Mouse (Mus musculus): ENCODE results near the gene Rbfox1. TPM values are rescaled to one million over a fixed set of nuclear protein-coding genes. Genes with fewer than 3 reads are reported as not detected.

Rbfox1 gene
- polyA plus RNA-seq, 1 experiment from 2014 or later = 4.5 TPM

DNA sequence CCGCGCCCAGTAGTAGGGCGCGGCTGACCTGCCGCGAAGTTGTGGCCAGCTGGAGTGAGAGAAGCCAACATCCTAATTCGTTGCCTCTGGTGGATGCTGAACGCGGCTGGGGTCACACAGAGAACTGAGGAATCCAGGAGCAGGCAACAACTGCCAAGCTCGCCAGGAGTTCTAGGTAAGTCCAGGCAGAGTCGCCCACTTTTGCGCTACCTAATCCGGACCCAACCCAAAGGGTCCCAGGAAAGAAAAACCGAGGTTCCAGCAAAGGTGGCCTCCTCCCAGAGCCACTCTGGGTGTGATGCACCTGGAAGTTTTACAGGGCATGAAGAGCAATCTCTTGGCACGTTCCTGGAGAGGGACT is 515 bp downstream of the Rbfox1 start:
- Histone ChIP-seq H3K4me2 (ENCODE audit: low read depth, low read length) (peak overlapping the region; percentile 38; the same call in 1 of the 2 replicates), H3K9ac (ENCODE audit: low read length) (no peak overlapping the region), H3K27ac (ENCODE audit: low read length) (no peak overlapping the region), H3K4me3 (replicated peaks; ENCODE audit: low read length) (no peak overlapping the region), H3K36me3 (ENCODE audit: control insufficient read depth, insufficient read depth, low read length) (no peaks in the 10 kb centered on the region), H3K27me3 (ENCODE audit: control insufficient read depth, insufficient read depth, low read length) (peaks cover 30% of the 10 kb centered on the region), H3K9me3 (replicated peaks; ENCODE audit: control insufficient read depth, low read length) (no peaks in the 10 kb centered on the region), H3K4me1 (ENCODE audit: control insufficient read depth, insufficient read depth, low read length) (no peaks in the 10 kb centered on the region)
- 4% methylated on average over 15 of the region's 15 CpGs for WGBS
- no peak for ATAC-seq (ENCODE audit: insufficient read depth, low FRiP score)

DNA sequence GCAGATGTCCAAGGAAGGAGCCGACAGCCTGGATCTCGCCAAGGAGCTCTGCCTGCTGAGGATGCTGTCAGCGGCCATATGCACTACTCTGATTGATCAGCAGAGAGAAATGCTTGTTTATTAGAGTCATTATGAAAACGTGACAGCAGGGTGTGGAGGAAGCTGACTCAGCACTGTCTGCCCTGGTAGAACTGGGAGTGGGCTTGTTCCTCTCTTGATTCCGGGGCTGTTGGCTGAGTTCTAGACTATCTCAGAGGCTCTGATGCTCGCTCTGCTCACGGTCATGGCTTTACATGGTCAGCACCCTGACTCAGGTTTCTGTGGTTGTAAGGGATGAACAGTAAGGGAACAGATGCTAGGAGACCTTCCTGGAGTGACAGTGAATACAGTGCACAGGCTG is 10.4 kb downstream of the Rbfox1 start:
- Histone ChIP-seq H3K27me3 (ENCODE audit: control insufficient read depth, insufficient read depth, low read length) (no peaks in the 10 kb centered on the region), H3K4me2 (ENCODE audit: low read depth, low read length) (no peak overlapping the region), H3K36me3 (ENCODE audit: control insufficient read depth, insufficient read depth, low read length) (no peaks in the 10 kb centered on the region), H3K4me3 (replicated peaks; ENCODE audit: low read length) (no peak overlapping the region), H3K9ac (ENCODE audit: low read length) (no peak overlapping the region), H3K9me3 (replicated peaks; ENCODE audit: control insufficient read depth, low read length) (no peaks in the 10 kb centered on the region), H3K27ac (ENCODE audit: low read length) (no peak overlapping the region), H3K4me1 (ENCODE audit: control insufficient read depth, insufficient read depth, low read length) (no peaks in the 10 kb centered on the region)
- 63% methylated on average over 7 of the region's 7 CpGs for WGBS
- no peak for ATAC-seq (ENCODE audit: insufficient read depth, low FRiP score)

DNA sequence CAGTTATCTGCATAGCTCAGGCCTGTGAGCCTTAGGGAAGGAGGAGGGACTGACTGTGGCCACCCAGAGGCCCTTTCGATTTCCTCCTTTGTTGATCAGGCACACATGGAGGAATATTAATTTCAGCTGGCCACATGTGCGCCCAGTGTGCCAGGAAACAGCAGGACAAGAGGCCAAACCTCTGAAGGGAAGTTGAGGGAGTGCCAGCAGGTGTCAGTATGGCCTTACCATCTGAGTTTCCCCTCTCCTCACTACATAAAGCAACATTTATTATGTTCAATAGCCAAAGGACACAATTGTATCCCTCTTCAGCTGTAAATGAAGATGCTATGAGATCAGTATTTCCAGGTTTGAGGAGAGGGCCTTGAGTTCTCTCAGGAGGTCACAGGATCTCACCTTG is 13.2 kb downstream of the Rbfox1 start:
- no peak overlapping the region for H3K9ac ChIP-seq (ENCODE audit: low read length)
- no peaks in the 10 kb centered on the region for H3K36me3 ChIP-seq (ENCODE audit: control insufficient read depth, insufficient read depth, low read length)
- H3K4me1 ChIP-seq (ENCODE audit: control insufficient read depth, insufficient read depth, low read length) = no peaks in the 10 kb centered on the region
- H3K4me3 ChIP-seq (replicated peaks; ENCODE audit: low read length) = no peak overlapping the region
- 50% methylated on average over 2 of the region's 2 CpGs for WGBS
- H3K27ac ChIP-seq (ENCODE audit: low read length) = no peak overlapping the region
- H3K27me3 ChIP-seq (ENCODE audit: control insufficient read depth, insufficient read depth, low read length) = no peaks in the 10 kb centered on the region
- ATAC-seq (ENCODE audit: insufficient read depth, low FRiP score) = no peak
- no peak overlapping the region for H3K4me2 ChIP-seq (ENCODE audit: low read depth, low read length)
- H3K9me3 ChIP-seq (replicated peaks; ENCODE audit: control insufficient read depth, low read length) = no peaks in the 10 kb centered on the region

DNA sequence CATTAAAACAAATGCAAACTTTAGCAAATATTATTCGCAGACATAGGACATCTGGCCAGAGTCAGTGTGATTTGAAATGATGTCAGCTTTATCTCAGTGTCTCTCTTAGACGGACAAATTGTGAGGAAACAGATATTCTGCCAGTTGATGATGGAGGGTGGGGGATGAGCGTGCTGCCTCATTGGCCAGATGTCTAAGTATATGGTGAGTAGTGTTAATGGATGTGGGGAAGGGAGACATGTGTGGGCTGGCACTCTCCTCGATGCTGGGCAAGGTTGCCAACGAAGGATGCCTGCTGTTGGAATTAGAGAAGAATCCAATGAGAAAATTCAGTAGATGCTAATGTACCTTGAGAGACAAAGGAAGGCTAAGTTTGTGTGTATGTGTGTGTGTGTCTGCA is 25.6 kb downstream of the Rbfox1 start:
- ATAC-seq (ENCODE audit: insufficient read depth, low FRiP score) = no peak
- WGBS = 66% methylated on average over 5 of the region's 5 CpGs

DNA sequence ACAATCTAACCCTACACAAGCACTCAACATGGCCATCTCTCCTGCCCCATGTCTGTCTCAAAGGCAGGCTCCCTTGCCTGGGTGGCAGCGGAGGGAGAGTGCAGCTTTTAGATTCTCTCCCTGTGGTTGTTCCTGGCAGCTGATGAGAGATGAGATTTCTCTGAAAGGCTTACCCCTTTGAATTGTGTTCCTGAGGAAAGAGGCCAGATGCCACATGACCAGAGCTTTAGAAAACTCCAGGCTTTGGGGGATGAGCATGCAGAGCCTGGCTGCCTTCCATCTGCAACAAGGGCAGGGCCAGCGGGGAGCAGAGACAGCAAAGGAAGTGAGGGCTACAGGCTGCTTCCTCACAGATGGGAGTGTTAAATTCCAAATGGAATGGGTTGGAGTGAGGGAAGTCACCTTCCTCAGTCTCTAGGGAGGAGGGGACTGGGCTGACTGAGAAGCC is 26.7 kb downstream of the Rbfox1 start:
- no peaks in the 10 kb centered on the region for H3K27me3 ChIP-seq (ENCODE audit: control insufficient read depth, insufficient read depth, low read length)
- no peaks in the 10 kb centered on the region for H3K36me3 ChIP-seq (ENCODE audit: control insufficient read depth, insufficient read depth, low read length)
- no peak overlapping the region for H3K4me3 ChIP-seq (replicated peaks; ENCODE audit: low read length)
- no peak overlapping the region for H3K9ac ChIP-seq (ENCODE audit: low read length)
- no peaks in the 10 kb centered on the region for H3K4me1 ChIP-seq (ENCODE audit: control insufficient read depth, insufficient read depth, low read length)
- no peak overlapping the region for H3K27ac ChIP-seq (ENCODE audit: low read length)
- WGBS = 27% methylated on average over 2 of the region's 2 CpGs
- ATAC-seq (ENCODE audit: insufficient read depth, low FRiP score) = 0 out of 2 replicates have a peak, but pooled peaks have one; percentile 25
- no peak overlapping the region for H3K4me2 ChIP-seq (ENCODE audit: low read depth, low read length)
- H3K9me3 ChIP-seq (replicated peaks; ENCODE audit: control insufficient read depth, low read length) = no peaks in the 10 kb centered on the region

More for the DNA sequence above, 25.6 kb downstream of the Rbfox1 start:
- no peaks in the 10 kb centered on the region for H3K9me3 ChIP-seq (replicated peaks; ENCODE audit: control insufficient read depth, low read length)
- H3K27me3 ChIP-seq (ENCODE audit: control insufficient read depth, insufficient read depth, low read length) = no peaks in the 10 kb centered on the region
- no peak overlapping the region for H3K4me3 ChIP-seq (replicated peaks; ENCODE audit: low read length)
- no peak overlapping the region for H3K9ac ChIP-seq (ENCODE audit: low read length)
- H3K27ac ChIP-seq (ENCODE audit: low read length) = no peak overlapping the region
- no peaks in the 10 kb centered on the region for H3K4me1 ChIP-seq (ENCODE audit: control insufficient read depth, insufficient read depth, low read length)
- H3K36me3 ChIP-seq (ENCODE audit: control insufficient read depth, insufficient read depth, low read length) = no peaks in the 10 kb centered on the region
- H3K4me2 ChIP-seq (ENCODE audit: low read depth, low read length) = no peak overlapping the region

DNA sequence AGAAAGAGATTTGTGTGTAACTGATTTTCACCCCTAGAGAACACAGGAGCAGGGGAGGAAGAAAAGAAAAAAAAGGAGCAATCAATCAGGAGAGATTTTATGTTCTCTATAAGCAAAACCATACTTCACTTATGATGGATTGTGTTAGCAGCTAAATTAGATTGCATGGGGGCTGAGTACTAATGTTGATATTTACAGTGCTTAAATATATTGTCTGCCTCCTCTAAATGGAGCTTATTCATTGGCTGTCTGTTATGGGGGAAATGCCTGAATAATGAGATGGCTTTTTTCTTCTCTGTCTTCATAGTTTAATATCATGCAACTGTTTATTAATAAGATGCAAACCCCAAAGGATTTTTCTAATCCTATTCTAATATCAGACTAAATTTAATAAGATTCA is 32.8 kb downstream of the Rbfox1 start:
- Histone ChIP-seq H3K9me3 (replicated peaks; ENCODE audit: control insufficient read depth, low read length) (no peaks in the 10 kb centered on the region), H3K27me3 (ENCODE audit: control insufficient read depth, insufficient read depth, low read length) (no peaks in the 10 kb centered on the region), H3K4me1 (ENCODE audit: control insufficient read depth, insufficient read depth, low read length) (no peaks in the 10 kb centered on the region), H3K9ac (ENCODE audit: low read length) (no peak overlapping the region), H3K27ac (ENCODE audit: low read length) (no peak overlapping the region), H3K4me3 (replicated peaks; ENCODE audit: low read length) (no peak overlapping the region), H3K4me2 (ENCODE audit: low read depth, low read length) (no peak overlapping the region), H3K36me3 (ENCODE audit: control insufficient read depth, insufficient read depth, low read length) (no peaks in the 10 kb centered on the region)
- no peak for ATAC-seq (ENCODE audit: insufficient read depth, low FRiP score)

DNA sequence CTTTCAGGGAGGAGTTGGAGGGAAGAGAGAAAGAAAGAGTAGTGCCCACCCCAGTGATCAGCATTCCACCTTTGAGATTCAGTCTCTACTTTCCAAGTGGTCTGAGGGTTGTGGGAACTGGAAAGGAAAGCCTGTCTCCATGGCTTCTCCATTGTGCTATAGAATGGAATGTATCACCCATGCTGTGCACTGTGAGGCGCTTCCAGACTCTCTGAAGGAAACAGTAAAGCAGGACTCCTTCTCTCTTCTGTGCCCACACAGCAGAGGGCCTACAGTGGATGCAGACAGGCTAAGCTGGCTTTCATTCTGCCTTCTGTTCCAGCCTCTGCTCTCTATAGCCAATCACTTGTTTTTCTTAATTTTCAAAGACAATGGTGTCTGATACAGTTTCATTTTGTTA is 41.8 kb downstream of the Rbfox1 start:
- WGBS = 28% methylated on average over 1 of the region's 1 CpGs
- Histone ChIP-seq H3K27ac (ENCODE audit: low read length) (no peak overlapping the region), H3K4me1 (ENCODE audit: control insufficient read depth, insufficient read depth, low read length) (no peaks in the 10 kb centered on the region), H3K9ac (ENCODE audit: low read length) (no peak overlapping the region), H3K9me3 (replicated peaks; ENCODE audit: control insufficient read depth, low read length) (no peaks in the 10 kb centered on the region), H3K4me3 (replicated peaks; ENCODE audit: low read length) (no peak overlapping the region), H3K36me3 (ENCODE audit: control insufficient read depth, insufficient read depth, low read length) (no peaks in the 10 kb centered on the region), H3K27me3 (ENCODE audit: control insufficient read depth, insufficient read depth, low read length) (no peaks in the 10 kb centered on the region), H3K4me2 (ENCODE audit: low read depth, low read length) (no peak overlapping the region)
- no peak for ATAC-seq (ENCODE audit: insufficient read depth, low FRiP score)

DNA sequence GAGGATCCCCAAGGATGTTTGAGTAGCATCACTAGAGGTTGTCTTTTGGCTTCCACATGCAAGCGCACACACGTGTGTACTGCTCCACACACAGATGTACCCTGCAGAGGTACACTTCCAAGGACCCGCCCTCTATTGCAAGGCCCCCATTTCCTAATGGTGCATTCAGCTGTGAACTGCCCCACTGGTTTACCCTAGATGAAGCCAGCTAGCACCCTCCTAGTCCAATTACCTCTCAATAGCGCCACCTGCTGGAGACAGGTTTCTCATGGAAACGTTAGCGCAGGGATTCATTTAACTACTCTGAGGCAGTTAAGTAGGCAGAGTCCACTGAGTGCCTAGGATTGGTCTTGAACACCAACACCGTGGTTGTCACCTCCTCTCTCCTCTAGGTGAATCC is 46.5 kb downstream of the Rbfox1 start:
- no peak overlapping the region for H3K4me2 ChIP-seq (ENCODE audit: low read depth, low read length)
- no peak overlapping the region for H3K27ac ChIP-seq (ENCODE audit: low read length)
- H3K4me1 ChIP-seq (ENCODE audit: control insufficient read depth, insufficient read depth, low read length) = no peaks in the 10 kb centered on the region
- H3K9me3 ChIP-seq (replicated peaks; ENCODE audit: control insufficient read depth, low read length) = no peaks in the 10 kb centered on the region
- H3K9ac ChIP-seq (ENCODE audit: low read length) = no peak overlapping the region
- 0 out of 2 replicates have a peak, but pooled peaks have one; percentile 17 for ATAC-seq (ENCODE audit: insufficient read depth, low FRiP score)
- H3K4me3 ChIP-seq (replicated peaks; ENCODE audit: low read length) = no peak overlapping the region
- no peaks in the 10 kb centered on the region for H3K27me3 ChIP-seq (ENCODE audit: control insufficient read depth, insufficient read depth, low read length)
- WGBS = 26% methylated on average over 7 of the region's 7 CpGs
- H3K36me3 ChIP-seq (ENCODE audit: control insufficient read depth, insufficient read depth, low read length) = no peaks in the 10 kb centered on the region

DNA sequence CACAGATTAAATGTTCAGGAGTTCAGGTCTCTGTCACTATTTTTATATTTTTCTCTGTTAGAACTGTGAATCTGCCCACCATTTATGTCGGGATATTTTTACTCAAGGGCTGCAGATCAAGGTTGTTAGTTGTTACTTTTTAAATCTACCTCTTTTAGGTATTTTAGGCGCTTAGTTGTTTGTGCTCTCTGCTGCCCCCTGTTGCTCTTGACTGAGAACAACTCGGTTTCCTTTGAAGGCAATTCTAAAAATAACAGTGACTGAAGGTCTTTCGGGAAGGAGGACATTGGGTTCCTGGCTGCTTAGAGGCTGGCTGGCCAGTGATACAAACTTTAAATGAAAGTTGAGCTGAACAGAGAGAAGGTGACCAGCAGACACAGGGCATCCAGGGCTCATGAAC is 54.9 kb downstream of the Rbfox1 start:
- no peak for ATAC-seq (ENCODE audit: insufficient read depth, low FRiP score)
- no peak overlapping the region for H3K4me2 ChIP-seq (ENCODE audit: low read depth, low read length)
- no peak overlapping the region for H3K4me3 ChIP-seq (replicated peaks; ENCODE audit: low read length)
- no peaks in the 10 kb centered on the region for H3K4me1 ChIP-seq (ENCODE audit: control insufficient read depth, insufficient read depth, low read length)
- H3K27me3 ChIP-seq (ENCODE audit: control insufficient read depth, insufficient read depth, low read length) = no peaks in the 10 kb centered on the region
- H3K36me3 ChIP-seq (ENCODE audit: control insufficient read depth, insufficient read depth, low read length) = no peaks in the 10 kb centered on the region
- H3K9ac ChIP-seq (ENCODE audit: low read length) = no peak overlapping the region
- H3K9me3 ChIP-seq (replicated peaks; ENCODE audit: control insufficient read depth, low read length) = no peaks in the 10 kb centered on the region
- 50% methylated on average over 4 of the region's 4 CpGs for WGBS
- H3K27ac ChIP-seq (ENCODE audit: low read length) = no peak overlapping the region

DNA sequence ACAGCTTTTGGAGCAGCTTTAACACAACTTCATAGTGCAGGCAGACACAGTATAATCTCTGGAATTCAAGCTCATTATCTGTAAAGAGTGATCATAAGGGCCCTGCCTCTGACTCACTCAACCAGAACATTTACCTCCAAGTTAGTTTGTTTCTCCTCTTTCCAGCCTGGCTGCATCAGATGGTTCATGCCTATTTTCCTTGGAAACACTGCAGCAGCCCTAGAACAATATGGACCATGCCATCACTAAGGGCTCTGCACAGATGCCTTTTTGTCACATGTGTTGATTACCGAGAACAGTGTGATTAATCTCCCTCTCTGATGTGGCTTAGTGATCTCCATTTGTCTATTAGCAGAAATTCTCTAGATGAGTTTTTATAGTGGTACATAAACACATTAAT is 60.5 kb downstream of the Rbfox1 start:
- H3K4me3 ChIP-seq (replicated peaks; ENCODE audit: low read length) = no peak overlapping the region
- no peak overlapping the region for H3K9ac ChIP-seq (ENCODE audit: low read length)
- H3K36me3 ChIP-seq (ENCODE audit: control insufficient read depth, insufficient read depth, low read length) = no peaks in the 10 kb centered on the region
- H3K9me3 ChIP-seq (replicated peaks; ENCODE audit: control insufficient read depth, low read length) = no peaks in the 10 kb centered on the region
- H3K4me2 ChIP-seq (ENCODE audit: low read depth, low read length) = no peak overlapping the region
- WGBS = 71% methylated on average over 1 of the region's 1 CpGs
- no peaks in the 10 kb centered on the region for H3K27me3 ChIP-seq (ENCODE audit: control insufficient read depth, insufficient read depth, low read length)
- no peak overlapping the region for H3K27ac ChIP-seq (ENCODE audit: low read length)
- no peak for ATAC-seq (ENCODE audit: insufficient read depth, low FRiP score)
- H3K4me1 ChIP-seq (ENCODE audit: control insufficient read depth, insufficient read depth, low read length) = no peaks in the 10 kb centered on the region

Measured in stomach, embryonic 16.5 days (tissue).